ENCODE assay signal across 17 mouse cellular contexts in the genomic region with DNA sequence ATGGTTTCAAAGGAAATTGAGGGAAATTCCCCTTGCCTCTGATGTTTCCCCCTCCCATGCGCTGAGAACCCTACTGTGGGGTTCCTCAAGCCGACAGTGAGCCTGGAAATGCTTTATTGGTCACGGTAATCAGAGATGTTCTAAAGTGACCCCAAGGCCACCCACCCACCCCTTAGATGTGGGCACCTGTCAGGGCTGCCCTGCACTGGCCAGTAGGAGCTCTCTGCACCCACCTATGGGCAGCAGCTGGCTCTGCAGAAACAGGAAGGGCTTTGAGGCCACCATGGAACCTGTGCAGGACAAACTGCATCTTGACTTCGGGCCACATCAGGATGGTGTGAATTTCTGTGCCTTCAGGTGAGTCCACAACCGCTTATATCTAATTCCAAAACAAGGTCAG.
"Had no signal": no experiment of that assay in that cellular context is flagged by ENCODE, and none has a peak within 500 bp of the region (broad histone marks: within the 10 kb centered on the region; RNA-seq: fewer than 3 reads in every experiment).

No protein-coding gene starts in this region.

- H3K4me3 ChIP-seq: left cerebral cortex, adult 2 months; liver, embryonic 13.5 days; megakaryocyte, embryonic 14.5 days; midbrain, embryonic 10.5 days; neural tube, embryonic 12.5 days; neural tube, embryonic 15.5 days had no signal

- H3K4me2 ChIP-seq: liver, embryonic 13.5 days; lung, embryonic 14.5 days; neural tube, embryonic 12.5 days; neural tube, embryonic 15.5 days had no signal

- DNase-seq: kidney, adult 9 months; kidney, postnatal 25 days; layer of hippocampus, postnatal 36 days; liver, embryonic 13.5 days; lung, embryonic 14.5 days; lung, postnatal 10 days; lung, postnatal 36 days; midbrain, embryonic 14.5 days; right cerebral cortex, adult 18-20 months; right cerebral cortex, postnatal 14 days; right cerebral cortex, postnatal 4 days; thymus, postnatal 25 days had no signal

- H3K4me1 ChIP-seq: liver, embryonic 13.5 days; megakaryocyte, embryonic 14.5 days; neural tube, embryonic 15.5 days had no signal

- H3K9ac ChIP-seq: liver, embryonic 13.5 days; lung, embryonic 14.5 days; neural tube, embryonic 12.5 days; neural tube, embryonic 15.5 days had no signal

- H3K27ac ChIP-seq: left cerebral cortex, adult 2 months; liver, embryonic 13.5 days; midbrain, embryonic 10.5 days; neural tube, embryonic 12.5 days; neural tube, embryonic 15.5 days had no signal

- H3K27me3 ChIP-seq: megakaryocyte, embryonic 14.5 days; neural tube, embryonic 12.5 days had no signal

- H3K9me3 ChIP-seq: liver, embryonic 13.5 days; midbrain, embryonic 10.5 days; neural tube, embryonic 12.5 days; neural tube, embryonic 15.5 days had no signal

- H3K36me3 ChIP-seq: liver, embryonic 13.5 days; midbrain, embryonic 10.5 days; neural tube, embryonic 12.5 days; neural tube, embryonic 15.5 days had no signal
